Mouse (Mus musculus): Measurements from ENCODE around the gene Slc31a1. TPM values are rescaled to one million over a fixed set of nuclear protein-coding genes. Genes with fewer than 3 reads are reported as not detected.

Gene Slc31a1
- total and polyA plus RNA-seq, 3 experiments, result 20.6 to 46.5 (median 37.5) TPM

- no peak overlapping the region for H3K4me3 ChIP-seq (ENCODE audit: control insufficient read depth in 1 of 2, insufficient read depth in 1 of 2, low read depth in 2 of 2, low read length in 2 of 2)
- H3K9me3 ChIP-seq (replicated peaks; ENCODE audit: insufficient read depth, low read length), result no peaks in the 10 kb centered on the region
- no peak overlapping the region for H3K9ac ChIP-seq (ENCODE audit: control insufficient read depth, low read depth, low read length, poor library complexity, severe bottlenecking)
- peaks cover 0 to 47% of the 10 kb centered on the region in 2 experiments; a peak in 2 of 4 replicates for H3K36me3 ChIP-seq (ENCODE audit: control insufficient read depth in 1 of 2, insufficient read depth in 2 of 2, low read length in 2 of 2)
- no peak overlapping the region for H3K27ac ChIP-seq (ENCODE audit: control insufficient read depth, low read depth, low read length)
- TF ChIP-seq SMC3 (IDR thresholded peaks at IDR 0.05; ENCODE audit: low read depth, low read length) (no peak), MEF2A (IDR thresholded peaks at IDR 0.05; ENCODE audit: extremely low read depth, insufficient replicate concordance, low read depth, low read length, poor library complexity, severe bottlenecking) (no peak), ZMIZ1 (IDR thresholded peaks at IDR 0.05; ENCODE audit: low read depth, low read length) (no peak), POLR2AphosphoS5 (IDR thresholded peaks at IDR 0.05; ENCODE audit: borderline replicate concordance, low read depth, low read length) (no peak), CTCF (IDR thresholded peaks at IDR 0.05 in 2 of 3, conservative IDR thresholded peaks at IDR 0.05 in 1 of 3; ENCODE audit: control insufficient read depth in 1 of 3, insufficient read depth in 1 of 3, low read depth in 2 of 3, low read length in 3 of 3, poor library complexity in 1 of 3, severe bottlenecking in 1 of 3) (no peak), KAT2A (conservative IDR thresholded peaks at IDR 0.05; ENCODE audit: low read depth, low read length) (no peak), RAD21 (IDR thresholded peaks at IDR 0.05; ENCODE audit: low read depth, low read length) (no peak), CHD1 (IDR thresholded peaks at IDR 0.05; ENCODE audit: low read depth, low read length) (no peak), USF2 (IDR thresholded peaks at IDR 0.05; ENCODE audit: borderline replicate concordance in 1 of 2, insufficient read depth in 1 of 2, low read depth in 1 of 2, low read length in 2 of 2) (no peak), JUND (IDR thresholded peaks at IDR 0.05; ENCODE audit: low read depth, low read length) (no peak), RCOR1 (IDR thresholded peaks at IDR 0.05; ENCODE audit: low read depth, low read length) (no peak), ZC3H11A (IDR thresholded peaks at IDR 0.05; ENCODE audit: low read depth, low read length) (no peak), POLR2AphosphoS2 (IDR thresholded peaks at IDR 0.05; ENCODE audit: low read length) (no peak), TBP (IDR thresholded peaks at IDR 0.05; ENCODE audit: low read depth, low read length) (no peak), ZNF384 (IDR thresholded peaks at IDR 0.05; ENCODE audit: low read depth, low read length) (no peak), MYC (IDR thresholded peaks at IDR 0.05; ENCODE audit: low read depth, low read length) (no peak), MXI1 (IDR thresholded peaks at IDR 0.05; ENCODE audit: low read depth, low read length) (no peak)
- H3K4me1 ChIP-seq (ENCODE audit: control insufficient read depth in 1 of 2, insufficient read depth in 2 of 2, low read length in 2 of 2), result no peaks in the 10 kb centered on the region
- no peaks in the 10 kb centered on the region for H3K79me2 ChIP-seq (ENCODE audit: control insufficient read depth, insufficient read depth, low read length, poor library complexity)
- DNase-seq (ENCODE audit: low read depth, low spot score), result no peak
- no peaks in the 10 kb centered on the region for H3K27me3 ChIP-seq (ENCODE audit: control insufficient read depth in 1 of 2, insufficient read depth in 2 of 2, low read length in 2 of 2)
Observed at GRCm38 (mm10) chr4:62418448-62418847, 57.9 kb downstream of the Slc31a1 start.

- H3K36me3 ChIP-seq (ENCODE audit: control insufficient read depth in 1 of 2, insufficient read depth in 2 of 2, low read length in 2 of 2), result peaks cover 0 to 45% of the 10 kb centered on the region in 2 experiments; a peak in 2 of 4 replicates
- H3K27ac ChIP-seq (ENCODE audit: control insufficient read depth, low read depth, low read length), result no peak overlapping the region
- H3K4me1 ChIP-seq (ENCODE audit: control insufficient read depth in 1 of 2, insufficient read depth in 2 of 2, low read length in 2 of 2), result no peaks in the 10 kb centered on the region
- no peak for TF ChIP-seq TCF12 (IDR thresholded peaks at IDR 0.05; ENCODE audit: low read depth, low read length)
- no peak for TF ChIP-seq USF2 (IDR thresholded peaks at IDR 0.05; ENCODE audit: borderline replicate concordance in 1 of 2, insufficient read depth in 1 of 2, low read depth in 1 of 2, low read length in 2 of 2)
- no peak for TF ChIP-seq MYB (IDR thresholded peaks at IDR 0.05; ENCODE audit: low read depth, low read length)
- TF ChIP-seq ETS1 (IDR thresholded peaks at IDR 0.05; ENCODE audit: low read depth, low read length), result no peak
- no peak for TF ChIP-seq MAFK (IDR thresholded peaks at IDR 0.05; ENCODE audit: borderline replicate concordance, low read depth, low read length)
- TF ChIP-seq USF1 (IDR thresholded peaks at IDR 0.05; ENCODE audit: low read depth, low read length), result no peak
- no peak for TF ChIP-seq MYC (IDR thresholded peaks at IDR 0.05; ENCODE audit: low read depth, low read length)
- no peak for TF ChIP-seq MAZ (IDR thresholded peaks at IDR 0.05; ENCODE audit: low read depth, low read length)
- TF ChIP-seq JUND (IDR thresholded peaks at IDR 0.05; ENCODE audit: low read depth, low read length), result no peak
- TF ChIP-seq ZMIZ1 (IDR thresholded peaks at IDR 0.05; ENCODE audit: low read depth, low read length), result no peak
- TF ChIP-seq E2F4 (IDR thresholded peaks at IDR 0.05; ENCODE audit: borderline replicate concordance, low read depth, low read length), result no peak
- TF ChIP-seq TBP (IDR thresholded peaks at IDR 0.05; ENCODE audit: low read depth, low read length), result no peak
- H3K27me3 ChIP-seq (ENCODE audit: control insufficient read depth in 1 of 2, insufficient read depth in 2 of 2, low read length in 2 of 2), result no peaks in the 10 kb centered on the region
- DNase-seq (ENCODE audit: low read depth, low spot score), result no peak
- no peak overlapping the region for H3K4me3 ChIP-seq (ENCODE audit: control insufficient read depth in 1 of 2, insufficient read depth in 1 of 2, low read depth in 2 of 2, low read length in 2 of 2)
- no peaks in the 10 kb centered on the region for H3K79me2 ChIP-seq (ENCODE audit: control insufficient read depth, insufficient read depth, low read length, poor library complexity)
- no peak overlapping the region for H3K9ac ChIP-seq (ENCODE audit: control insufficient read depth, low read depth, low read length, poor library complexity, severe bottlenecking)
- H3K9me3 ChIP-seq (replicated peaks; ENCODE audit: insufficient read depth, low read length), result no peaks in the 10 kb centered on the region
Observed at GRCm38 (mm10) chr4:62419091-62419490, 58.6 kb downstream of the Slc31a1 start.
